Mouse (Mus musculus) T-cell, adult 2 months (primary cell): ENCODE data around the gene Crat.

Experiments used
- DNase-seq: peaks from one replicate; pipeline ENCODE4 v3.0.0; 2022; ENCODE audit warnings: low spot score

Crat gene

DNA sequence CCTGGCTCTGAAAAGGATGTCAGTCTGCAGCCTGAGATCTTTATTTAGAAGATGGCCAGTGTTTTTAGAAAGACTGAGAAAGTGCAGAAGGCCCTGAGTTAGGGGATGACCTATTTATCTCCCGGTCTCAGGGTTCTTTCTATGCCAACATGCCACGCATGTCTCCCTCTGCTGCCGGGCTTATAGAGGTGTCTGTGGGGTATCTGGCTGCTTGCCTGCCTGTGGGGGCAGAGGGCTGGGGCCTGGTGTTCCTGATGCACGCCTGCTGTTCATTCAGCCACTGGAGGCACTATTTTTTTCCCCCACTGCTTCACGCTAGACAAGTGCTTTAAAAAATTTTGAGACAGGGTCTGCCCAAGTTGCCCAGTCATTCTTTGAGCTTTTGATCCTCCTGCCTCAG lies 49.4 kb downstream of the Crat start:
- no peak for DNase-seq

DNA sequence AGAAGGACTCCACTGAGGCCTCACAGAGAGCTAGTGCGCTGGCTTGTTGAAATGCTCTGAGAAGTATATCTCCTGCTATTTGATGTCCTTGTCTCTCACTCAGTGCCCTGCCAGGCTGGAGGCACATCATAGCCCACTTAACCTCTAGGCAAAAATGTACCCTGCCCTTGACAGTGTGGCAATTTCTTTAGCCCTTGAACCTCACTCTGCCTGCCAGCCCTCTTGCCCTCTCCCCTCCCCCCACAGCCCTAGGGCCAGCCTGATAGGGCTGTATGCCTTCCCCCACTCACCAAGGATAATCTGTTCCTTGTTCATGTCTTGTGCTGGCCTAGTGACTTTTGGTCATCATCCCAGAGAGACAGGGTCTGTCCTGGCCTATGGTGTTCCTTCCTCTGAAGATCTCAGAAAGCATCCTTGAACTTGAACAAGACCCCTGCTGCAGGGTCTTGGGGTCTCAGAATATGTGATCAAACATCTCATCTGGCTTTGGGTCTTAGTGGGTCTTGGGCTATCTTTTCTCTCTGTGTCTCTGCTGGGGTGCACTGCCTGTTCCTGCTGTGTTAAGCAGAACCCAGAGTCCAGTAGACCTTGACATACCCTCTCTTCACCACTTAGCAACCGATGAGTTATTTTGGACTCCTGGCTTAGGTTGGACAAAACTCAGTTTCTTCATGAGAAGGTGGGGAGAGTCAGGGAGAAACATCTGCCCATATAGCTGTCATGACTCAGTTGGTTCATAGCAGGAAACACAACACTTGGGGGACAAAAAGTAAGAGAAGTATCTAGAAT lies 50.1 kb downstream of the Crat start:
- no peak for DNase-seq

DNA sequence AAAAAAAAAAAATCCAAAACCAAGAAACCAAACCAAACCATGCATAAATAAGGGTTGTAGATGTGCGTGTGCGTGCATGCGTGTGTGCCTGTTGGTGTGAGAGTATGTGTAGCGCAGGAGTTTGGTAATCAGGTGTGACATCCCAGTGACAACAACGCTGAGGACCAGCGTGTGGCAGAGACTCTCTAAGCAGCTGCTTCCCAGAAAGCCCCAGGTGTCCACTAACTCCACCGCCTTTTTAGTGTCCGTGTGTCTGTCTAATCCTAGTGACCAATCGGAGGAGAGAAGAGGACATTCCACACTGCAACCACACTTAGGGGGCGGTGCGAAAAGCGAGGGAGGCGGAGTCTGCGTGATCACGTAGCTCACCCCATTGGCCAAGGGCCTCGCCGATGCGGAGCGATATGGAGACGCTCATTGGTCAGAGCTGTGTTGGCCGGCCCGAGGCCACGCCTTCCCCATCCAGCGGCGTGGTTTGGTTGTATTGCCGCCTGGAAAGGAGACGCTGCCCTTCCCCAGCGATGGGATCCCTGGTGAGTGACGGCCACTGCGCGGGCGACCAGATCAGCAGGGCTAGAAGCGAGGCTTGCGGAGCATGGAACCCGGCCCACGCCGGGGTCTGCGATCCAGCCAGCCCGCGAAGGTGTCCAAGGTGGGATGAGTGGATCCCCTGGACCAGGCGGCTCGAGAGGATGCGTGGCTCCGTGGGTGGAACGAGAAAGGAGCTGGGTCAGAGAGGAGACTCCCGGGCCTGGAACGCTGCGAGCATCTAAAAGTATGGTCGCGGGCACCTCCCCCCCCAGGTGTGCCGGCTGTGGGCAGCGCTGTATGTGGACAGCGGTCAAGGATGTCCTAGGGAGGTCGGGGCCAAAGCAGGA lies 51.6 kb downstream of the Crat start, which contains the start of gene Miga2:
Gene Miga2, plus strand, starts transcription at position 461 of the 878 bp plus-strand sequence.
- DNase-seq, result peak; percentile 95

DNA sequence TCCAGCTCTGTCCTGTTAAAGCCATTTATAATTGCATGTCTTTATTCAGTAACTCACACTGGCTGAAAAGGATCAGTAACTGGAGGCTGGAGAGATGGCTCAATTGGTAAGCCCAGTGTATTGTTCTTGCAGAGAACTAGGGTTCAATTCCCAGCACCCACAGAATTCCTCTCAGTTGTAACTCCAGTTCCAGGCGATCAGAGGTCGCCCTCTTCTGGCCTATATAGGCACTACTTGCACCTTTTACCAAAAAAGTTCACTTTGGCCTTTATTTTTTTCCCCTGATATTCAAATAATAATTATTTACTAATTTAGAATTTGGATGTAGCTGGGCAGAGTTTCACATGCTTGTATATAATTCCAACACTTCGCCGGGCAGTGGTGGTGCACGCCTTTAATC lies 52.7 kb downstream of the Crat start:
- DNase-seq, result no peak

DNA sequence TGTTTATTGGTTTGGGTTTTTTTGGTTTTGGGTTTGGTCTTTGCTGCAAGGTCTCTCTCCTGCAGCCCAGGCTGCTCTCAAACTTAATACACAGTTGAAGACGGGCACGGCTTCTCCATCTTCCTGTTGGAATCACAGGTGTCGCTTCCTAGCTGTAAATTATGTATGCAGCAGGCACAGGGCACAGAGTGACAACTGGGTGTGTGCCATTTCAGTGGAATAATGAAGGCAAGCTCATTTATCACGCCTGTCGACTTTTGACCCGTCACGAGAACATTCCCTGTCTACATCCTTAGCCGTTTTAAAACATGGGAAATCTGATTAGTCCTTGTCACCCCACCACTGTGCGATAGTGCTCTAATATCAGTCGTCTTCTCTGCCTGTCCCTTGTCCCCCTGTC lies 55.0 kb downstream of the Crat start:
- no peak for DNase-seq

DNA sequence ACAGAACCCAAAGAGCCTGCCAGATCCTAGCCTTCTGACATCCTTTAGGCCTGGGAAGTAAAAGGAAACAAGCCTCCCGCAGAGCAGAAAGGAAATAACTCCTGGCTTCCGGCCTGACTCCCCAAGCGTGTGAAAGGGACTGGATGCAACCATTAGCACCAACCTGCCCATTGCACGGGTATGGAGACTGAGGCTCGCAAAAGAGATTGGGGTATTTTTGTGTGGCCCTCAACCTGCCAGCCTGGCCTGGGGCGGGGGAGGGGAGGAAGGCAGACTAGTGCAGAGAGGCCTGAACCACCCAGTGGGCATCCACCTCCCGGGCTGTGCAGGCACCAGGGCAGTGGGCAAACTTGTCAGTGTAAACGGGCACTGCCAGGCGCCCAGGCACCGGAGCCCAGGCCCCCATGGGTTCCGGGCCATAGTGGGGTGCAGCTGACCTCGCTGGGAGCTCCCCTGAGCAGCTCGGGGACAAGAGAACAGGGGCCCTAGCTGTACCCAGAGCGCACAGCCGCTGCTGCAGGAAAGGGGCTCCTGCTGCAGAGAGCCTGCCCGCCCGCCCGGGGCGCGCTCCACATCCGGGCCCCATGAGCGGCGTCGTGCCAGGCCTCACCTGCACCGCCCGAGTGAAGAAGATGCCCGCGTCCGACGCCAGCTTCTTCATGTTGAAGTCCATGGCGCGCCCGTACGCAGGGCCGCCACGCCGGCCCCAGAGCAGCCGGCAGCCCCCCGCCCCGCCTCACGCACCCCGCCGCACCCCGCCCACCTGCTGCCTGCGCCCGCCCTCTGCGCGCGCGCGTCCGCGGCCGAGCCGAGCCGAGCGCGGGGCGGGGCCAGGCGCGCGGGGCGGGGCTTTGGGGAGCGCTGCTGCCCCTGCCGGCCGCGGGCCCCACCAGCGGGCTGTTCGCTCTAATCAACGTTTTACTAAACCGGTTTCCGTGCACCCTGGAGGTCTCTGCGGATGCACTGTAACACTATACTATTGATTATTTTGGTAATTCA lies 56.8 kb downstream of the Crat start, which contains the start of gene Sh3glb2:
Gene Sh3glb2, minus strand, starts transcription at position 805 of the 999 bp plus-strand sequence.
- DNase-seq, result peak; percentile 82

DNA sequence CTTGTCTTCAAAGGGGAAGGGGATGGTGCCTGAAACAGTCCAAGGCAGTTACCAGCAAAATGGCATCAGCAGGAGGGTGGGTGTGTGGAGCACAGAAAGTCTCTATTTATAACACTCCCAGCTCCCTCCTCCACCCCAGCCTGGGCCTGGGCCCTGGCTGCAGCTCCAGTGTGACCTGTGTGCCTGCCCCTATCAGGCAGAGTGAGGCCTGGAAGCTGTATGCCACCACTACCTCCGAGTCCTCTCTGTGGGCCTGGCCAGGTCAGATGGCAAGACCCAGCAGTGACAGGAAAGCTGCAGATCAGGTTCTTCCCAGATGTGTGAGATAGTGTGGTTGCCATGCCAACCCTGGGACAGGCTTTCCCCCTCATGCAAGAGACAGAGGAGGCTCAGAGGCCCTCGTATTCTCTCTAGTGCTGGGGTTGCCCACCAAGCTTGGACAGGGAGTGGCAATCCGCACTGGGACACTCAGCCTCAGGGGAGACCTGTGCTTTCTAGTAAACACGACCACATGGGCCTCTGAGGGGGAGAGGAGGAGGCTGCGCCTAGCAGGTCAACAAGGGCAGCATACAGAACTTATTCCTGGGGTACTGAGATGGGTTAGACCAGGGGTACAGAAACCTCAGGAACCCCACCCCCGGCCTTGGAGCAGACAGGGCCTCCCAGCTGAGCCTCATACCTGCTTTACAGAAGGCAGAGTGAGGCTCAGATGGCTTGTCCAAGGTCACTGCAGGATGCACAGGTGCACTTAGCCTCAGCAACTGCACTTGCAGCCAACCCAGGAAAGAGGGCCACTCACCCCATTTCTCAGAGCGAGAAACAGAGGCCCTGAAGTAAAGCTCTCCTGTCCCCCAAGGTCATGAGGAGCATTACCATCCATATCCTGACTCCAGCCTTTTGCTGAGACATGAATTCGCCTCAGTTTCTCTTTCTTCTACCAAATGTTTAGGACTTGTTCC lies 57.8 kb downstream of the Crat start:
- no peak for DNase-seq

DNA sequence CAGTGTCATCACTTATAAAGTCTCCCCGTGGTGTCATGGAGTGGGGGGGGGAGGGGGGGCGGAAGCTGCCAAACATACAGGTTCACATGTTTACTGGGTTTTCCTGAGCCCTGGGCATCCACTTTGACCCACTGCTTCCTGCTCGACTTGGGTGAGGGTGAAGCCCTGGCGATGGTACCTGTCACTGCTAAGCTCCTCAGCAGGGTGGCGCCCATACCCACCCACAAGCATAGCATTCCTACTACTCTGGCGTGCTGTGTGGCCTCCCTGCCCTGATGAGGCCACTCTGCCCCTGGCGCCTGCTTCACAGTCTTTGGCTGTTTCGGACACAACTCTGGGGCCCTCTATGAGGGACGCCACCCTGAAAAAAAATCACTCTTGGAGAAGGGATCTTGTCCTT lies 58.7 kb downstream of the Crat start:
- no peak for DNase-seq

DNA sequence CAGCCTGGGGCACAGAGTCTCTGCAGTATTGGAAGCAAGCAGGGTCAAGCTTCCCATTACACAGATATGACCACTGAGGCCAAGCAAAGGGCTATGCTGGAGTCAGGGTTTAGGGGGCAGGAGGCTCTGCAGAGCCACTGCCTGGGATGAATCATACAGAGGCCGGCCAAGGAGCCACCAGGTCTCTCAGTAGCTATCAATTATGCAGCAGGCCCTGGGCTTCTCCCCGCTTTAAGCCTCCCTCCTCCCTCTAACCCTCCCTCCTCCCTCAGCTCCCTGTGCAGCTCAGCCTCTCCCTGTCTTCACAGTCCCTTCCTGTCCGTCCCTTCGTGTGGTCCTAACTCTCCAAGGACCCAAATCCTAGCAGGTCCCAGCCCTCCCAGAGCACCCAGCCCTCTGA lies 59.3 kb downstream of the Crat start:
- no peak for DNase-seq

DNA sequence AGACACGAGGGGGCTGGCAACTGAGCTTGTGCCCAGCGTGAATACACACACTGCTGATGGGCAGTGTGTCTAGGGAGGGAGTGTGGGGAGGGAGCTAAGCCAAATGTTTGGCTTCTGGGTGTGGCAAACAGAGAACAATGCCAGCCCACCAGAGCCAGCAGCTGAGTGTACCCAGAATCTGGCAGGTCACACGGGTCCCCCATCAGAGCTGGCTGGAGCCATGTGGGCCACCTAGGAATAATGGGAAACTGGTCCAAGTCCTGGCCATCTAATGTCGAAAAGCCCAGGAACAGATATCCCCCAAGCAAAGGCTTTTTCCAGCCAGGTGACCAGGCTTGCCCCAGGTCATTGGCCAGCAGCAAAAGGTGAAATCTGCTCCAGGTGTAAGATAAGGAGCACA lies 59.8 kb downstream of the Crat start:
- DNase-seq, result no peak

DNA sequence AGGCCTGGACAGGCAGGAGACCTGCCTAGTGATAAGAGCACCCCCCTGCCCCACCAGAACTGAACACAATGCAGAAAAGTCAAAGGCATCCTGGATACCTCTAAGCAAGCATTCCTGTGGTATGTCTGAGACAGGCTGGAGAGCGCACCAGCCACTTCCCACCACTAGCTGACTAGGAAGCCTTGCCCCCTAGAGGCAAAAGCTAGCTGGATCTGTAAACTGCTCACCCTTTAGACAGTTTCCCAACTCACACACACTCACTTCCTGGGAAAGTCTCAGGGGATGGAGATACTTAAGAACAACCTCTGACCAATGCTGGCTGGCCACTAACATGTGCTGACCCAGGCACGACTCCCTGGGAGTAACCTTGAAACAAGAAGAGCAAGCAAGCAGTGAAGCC lies 64.5 kb downstream of the Crat start:
- DNase-seq, result no peak
